Mouse (Mus musculus): ENCODE measurements at regions not wholly inside any gene's neighbourhood (a gene's known extent, or its start where the extent isn't known, plus 50 kb on each side); places are given as distances from the start of the nearest gene placed in this dataset.

DNA sequence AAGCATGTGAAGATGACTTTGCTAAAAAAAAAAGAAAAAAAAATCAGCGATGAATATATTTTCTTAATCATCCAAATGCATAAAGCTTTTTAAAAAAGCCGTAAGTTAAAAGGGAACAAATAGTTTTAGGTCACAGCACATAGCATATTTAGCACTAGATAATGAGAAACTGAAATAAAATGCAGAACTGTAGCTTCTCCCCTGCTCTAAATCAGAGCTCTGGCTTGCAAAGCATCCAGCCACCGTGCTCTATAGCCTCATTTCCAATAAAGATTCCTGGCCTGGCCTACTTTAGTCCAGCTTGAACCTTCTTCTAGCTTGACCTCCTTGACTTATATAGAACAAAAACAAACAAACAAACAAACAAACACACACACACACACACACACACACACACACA, 328.9 kb downstream of the 1190002N15Rik start:
- TF ChIP-seq CTCF (IDR thresholded peaks at IDR 0.05; ENCODE audit: borderline replicate concordance, insufficient read depth, low read depth, low read length) (no peak), POLR2A (IDR thresholded peaks at IDR 0.05; ENCODE audit: borderline replicate concordance, insufficient read depth, low read length) (no peak)

All from cerebellum, adult 2 months (tissue).